Mouse (Mus musculus) intestine, embryonic 16.5 days (tissue): ENCODE measurements around the gene Zfp672. TPM values are rescaled to one million over a fixed set of nuclear protein-coding genes. Genes with fewer than 3 reads are reported as not detected.
A peak's percentile ranks its signal among the peaks of the same experiment; 100 is the strongest.
"Not testable (repeated sequence)": the region's sequence is repeated elsewhere in the genome, so short reads cannot be mapped to it uniquely, and the experiment has no call there.

Source experiments
- ATAC-seq: fragments of 200-750 bp; cut with Nextera tagmentation; 2 replicates; pipeline ENCODE4 v1.8.0; 2017; ENCODE audit warnings: moderate TSS enrichment, moderate library complexity
- H3K27ac ChIP-seq: fragments of 300-500 bp; sonication (generic); 2 replicates; pipeline ENCODE4 v1.5.1; 2014; ENCODE audit warnings: mild to moderate bottlenecking, low read length
- H3K27me3 ChIP-seq: fragments of 300-500 bp; sonication (generic); replicated peaks from 2 replicates; pipeline ENCODE4 v1.6.1; 2014; ENCODE audit warnings: low read length, control low read depth, mixed read lengths; ENCODE audit not compliant: control insufficient read depth, insufficient read depth
- H3K36me3 ChIP-seq: fragments of 300-500 bp; sonication (generic); 2 replicates; pipeline ENCODE4 v1.6.1; 2014; ENCODE audit warnings: low read length, control low read depth; ENCODE audit not compliant: control insufficient read depth, insufficient read depth
- H3K4me1 ChIP-seq: fragments of 300-500 bp; sonication (generic); 2 replicates; pipeline ENCODE4 v1.6.1; 2014; ENCODE audit warnings: low read length, control low read depth, mixed read lengths; ENCODE audit not compliant: control insufficient read depth, insufficient read depth
- H3K4me2 ChIP-seq: fragments of 300-500 bp; sonication (generic); 2 replicates; pipeline ENCODE4 v1.6.1; 2014; ENCODE audit warnings: low read depth, low read length, control low read depth
- H3K4me3 ChIP-seq: fragments of 300-500 bp; sonication (generic); 2 replicates; pipeline ENCODE4 v1.5.1; 2014; ENCODE audit warnings: mild to moderate bottlenecking, low read length
- H3K9ac ChIP-seq: fragments of 300-500 bp; sonication (generic); 2 replicates; pipeline ENCODE4 v1.6.1; 2014; ENCODE audit warnings: low read depth, low read length
- H3K9me3 ChIP-seq: fragments of 300-500 bp; sonication (generic); 2 replicates; pipeline ENCODE4 v1.6.1; 2016; ENCODE audit warnings: low read length, control low read depth; ENCODE audit not compliant: control insufficient read depth
- WGBS: fragments of 180-500 bp; shearing (Covaris S2); extraction: QIAGEN DNeasy Blood & Tissue Kit; methylation state at CpG from one replicate; pipeline ENCODE4 v1.1.7; 2014; 5-methylcytosine and 5-hydroxymethylcytosine counted together
- polyA plus RNA-seq: library from polyadenylated mRNA; unstranded; fragments of >200 nt; fragmentation: Nextera tagmentation; extraction: Ambion mirVana; gene quantifications from 2 replicates; pipeline ENCODE4 v1.2.1, GENCODE M21; 2015

The Zfp672 gene
- polyA plus RNA-seq = 35.4 and 35.5 TPM in 2 replicates

DNA sequence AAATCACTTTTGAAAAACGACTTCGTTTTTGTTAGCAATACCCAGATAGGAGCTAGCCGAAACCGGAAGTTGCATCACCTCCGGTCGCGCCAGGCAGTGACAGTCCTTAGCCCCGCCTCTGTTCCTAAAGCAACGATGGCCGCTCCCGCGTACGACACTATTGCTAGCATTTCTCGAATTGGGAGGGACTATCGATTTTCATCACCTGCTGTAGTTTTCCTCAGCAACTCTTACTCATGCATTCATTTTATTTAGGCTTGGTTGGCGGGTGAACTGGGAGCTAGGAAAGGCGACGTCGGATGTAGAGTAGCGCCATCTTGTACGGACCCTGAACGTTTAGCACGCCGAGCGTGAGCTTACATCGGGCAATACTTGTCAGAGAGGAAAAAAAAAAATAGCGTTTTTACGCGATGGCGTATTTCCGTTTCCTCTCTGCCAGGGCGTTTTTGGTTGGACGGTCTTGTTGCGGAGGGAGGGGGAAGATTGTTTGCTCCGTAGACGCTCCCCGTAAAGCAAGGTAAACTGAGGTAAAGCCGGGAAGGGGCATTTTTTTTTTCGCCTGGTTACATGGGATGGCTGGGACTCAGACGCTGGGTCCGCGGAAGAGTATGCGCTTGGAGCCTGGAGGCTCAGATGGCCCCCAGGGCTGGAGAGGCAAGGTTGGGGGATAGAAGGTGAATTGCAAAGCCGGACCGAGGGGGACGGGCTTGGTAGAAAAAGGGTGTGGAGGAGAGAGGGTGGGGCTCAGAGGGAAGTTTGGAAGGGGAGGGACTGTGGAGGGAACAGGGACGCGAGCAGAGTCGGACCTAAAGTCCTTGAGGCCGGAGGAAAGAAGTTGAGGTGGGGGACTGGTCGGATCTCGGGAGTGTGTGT lies at the start of gene Zfp672, which contains the start of gene Sh3bp5l:
Gene Zfp672, minus strand, starts transcription at position 64 of the 873 bp plus-strand sequence.
Gene Sh3bp5l, plus strand, starts transcription at position 449 of the 873 bp plus-strand sequence.
- ATAC-seq = peak; percentile 94
- Histone ChIP-seq H3K27me3 (no peaks in the 10 kb centered on the region), H3K4me1 (peaks cover 21% of the 10 kb centered on the region), H3K4me2 (peak within 1 kb of the TSS; percentile 93), H3K9ac (peak within 1 kb of the TSS; percentile 84), H3K27ac (peak within 1 kb of the TSS; percentile 64), H3K4me3 (peak within 1 kb of the TSS; percentile 81), H3K36me3 (peaks cover 4% of the 10 kb centered on the region; the same call in 1 of the 2 replicates), H3K9me3 (no peaks in the 10 kb centered on the region)
- under 1% methylated on average over 52 of the region's 52 CpGs for WGBS

DNA sequence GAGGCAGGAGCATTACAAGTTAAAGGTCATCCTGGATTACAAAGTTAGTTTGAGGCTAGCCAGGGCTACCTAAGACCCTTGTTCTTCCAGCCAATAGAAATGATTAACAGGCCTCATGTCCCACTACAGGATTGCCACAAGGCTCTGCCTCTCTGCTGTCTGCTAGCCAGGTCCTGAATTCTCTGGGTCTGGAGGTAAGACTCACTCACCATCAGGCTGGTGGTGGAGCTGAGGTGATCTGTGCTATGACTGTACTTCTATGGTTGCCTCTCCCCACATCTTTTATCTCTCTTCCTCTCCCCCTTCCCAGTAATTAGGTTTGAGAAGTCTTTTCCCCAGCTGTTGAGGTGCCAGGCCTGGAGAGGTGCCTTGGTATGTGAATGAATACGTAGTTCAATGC lies 49.4 kb upstream of the Zfp672 start:
- H3K9ac ChIP-seq = peak overlapping the region; percentile 61
- no peaks in the 10 kb centered on the region for H3K9me3 ChIP-seq
- H3K4me2 ChIP-seq = peak overlapping the region; percentile 43
- peak overlapping the region; percentile 47 for H3K4me3 ChIP-seq
- H3K27me3 ChIP-seq = no peaks in the 10 kb centered on the region
- peak overlapping the region; percentile 79 for H3K27ac ChIP-seq
- peaks cover 7% of the 10 kb centered on the region for H3K4me1 ChIP-seq
- no peaks in the 10 kb centered on the region for H3K36me3 ChIP-seq
- 86% methylated on average over 1 of the region's 1 CpGs for WGBS
- ATAC-seq = no peak

DNA sequence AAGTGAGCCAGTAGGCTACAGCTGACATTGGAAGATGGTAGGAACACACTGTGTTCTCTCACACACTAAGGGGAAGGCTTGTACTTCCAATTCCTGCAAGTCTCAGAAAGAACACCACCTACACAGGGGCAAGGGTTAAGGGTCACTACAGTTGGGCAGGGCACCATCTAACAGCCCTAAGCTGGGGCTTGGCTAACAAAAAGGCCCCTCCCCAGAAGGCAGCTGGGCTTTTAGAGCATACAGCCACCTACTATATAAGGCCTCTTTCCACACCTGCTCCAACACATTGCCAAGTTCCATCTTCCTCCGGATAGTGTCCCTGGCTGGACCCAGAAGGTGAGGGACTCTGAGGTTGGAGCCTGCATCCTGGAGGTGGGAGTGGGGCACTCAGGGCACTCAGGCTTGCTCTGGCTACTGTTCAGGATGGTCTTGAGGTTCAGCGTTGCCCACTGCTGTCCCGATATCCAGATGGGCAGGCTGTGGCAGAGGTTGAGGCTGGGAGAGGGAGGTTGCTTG lies 48.7 kb upstream of the Zfp672 start, which contains the start of gene Lypd8:
Gene Lypd8, plus strand, starts transcription at position 281 of the 516 bp plus-strand sequence.
- H3K4me2 ChIP-seq = peak within 1 kb of the TSS; percentile 43
- peak within 1 kb of the TSS; percentile 61 for H3K9ac ChIP-seq
- peaks cover 7% of the 10 kb centered on the region for H3K4me1 ChIP-seq
- no peaks in the 10 kb centered on the region for H3K27me3 ChIP-seq
- peak within 1 kb of the TSS; percentile 79 for H3K27ac ChIP-seq
- 72% methylated on average over 3 of the region's 3 CpGs for WGBS
- ATAC-seq = peak; percentile 79
- no peaks in the 10 kb centered on the region for H3K9me3 ChIP-seq
- no peaks in the 10 kb centered on the region for H3K36me3 ChIP-seq
- peak within 1 kb of the TSS; percentile 47 for H3K4me3 ChIP-seq

DNA sequence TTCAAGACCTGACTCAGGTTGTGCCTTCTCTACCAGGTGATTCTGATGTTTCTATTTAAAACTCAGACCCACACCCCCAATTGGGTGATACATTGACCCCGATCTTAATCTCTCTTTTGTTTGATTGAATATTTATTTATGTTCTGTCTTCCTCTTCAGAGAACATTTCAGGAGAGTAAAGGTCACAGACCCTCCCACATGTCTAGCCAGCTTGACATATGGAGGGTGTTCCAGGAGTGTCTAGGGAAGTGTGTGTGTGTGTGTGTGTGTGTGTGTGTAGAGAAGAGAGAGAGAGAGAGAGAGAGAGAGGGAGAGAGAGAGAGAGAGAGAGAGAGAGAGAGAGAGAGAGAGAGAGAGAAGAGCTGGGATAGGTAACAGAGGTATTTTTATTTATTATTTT lies 47.5 kb upstream of the Zfp672 start:
- Histone ChIP-seq H3K9me3 (no peaks in the 10 kb centered on the region), H3K36me3 (no peaks in the 10 kb centered on the region), H3K4me3 (no peak overlapping the region), H3K4me1 (peaks cover 7% of the 10 kb centered on the region), H3K9ac (no peak overlapping the region), H3K27ac (peak overlapping the region; percentile 79), H3K27me3 (no peaks in the 10 kb centered on the region), H3K4me2 (peak overlapping the region; percentile 43; the same call in 1 of the 2 replicates)
- WGBS = 25% methylated on average over 1 of the region's 1 CpGs
- peak; percentile 62 for ATAC-seq

DNA sequence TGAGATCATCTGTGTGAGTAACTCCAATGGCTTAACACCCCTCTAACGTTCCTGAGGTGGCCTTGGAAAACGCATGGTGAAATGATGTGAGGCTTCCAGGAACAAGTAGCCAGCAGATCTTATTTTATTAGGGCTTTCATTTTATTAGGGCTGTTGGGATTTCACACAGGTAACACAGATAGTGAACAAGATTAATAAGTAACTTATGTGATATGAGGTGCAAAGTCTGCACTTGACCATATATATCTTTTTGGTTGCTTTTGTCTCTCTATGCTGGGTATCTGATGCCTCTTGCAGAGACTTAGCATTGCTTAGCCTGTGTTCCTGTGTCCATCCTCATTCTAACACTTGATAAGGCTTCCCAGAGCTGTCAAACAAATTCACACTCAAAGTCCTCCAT lies 47.1 kb upstream of the Zfp672 start:
- Histone ChIP-seq H3K9me3 (no peaks in the 10 kb centered on the region), H3K4me1 (peaks cover 7% of the 10 kb centered on the region), H3K4me2 (0 out of 2 replicates have a peak overlapping the region, but pooled peaks have one; percentile 43), H3K4me3 (no peak overlapping the region), H3K9ac (no peak overlapping the region), H3K27ac (peak overlapping the region; percentile 88), H3K36me3 (no peaks in the 10 kb centered on the region), H3K27me3 (no peaks in the 10 kb centered on the region)
- 58% methylated on average over 2 of the region's 2 CpGs for WGBS
- ATAC-seq = peak; percentile 87

DNA sequence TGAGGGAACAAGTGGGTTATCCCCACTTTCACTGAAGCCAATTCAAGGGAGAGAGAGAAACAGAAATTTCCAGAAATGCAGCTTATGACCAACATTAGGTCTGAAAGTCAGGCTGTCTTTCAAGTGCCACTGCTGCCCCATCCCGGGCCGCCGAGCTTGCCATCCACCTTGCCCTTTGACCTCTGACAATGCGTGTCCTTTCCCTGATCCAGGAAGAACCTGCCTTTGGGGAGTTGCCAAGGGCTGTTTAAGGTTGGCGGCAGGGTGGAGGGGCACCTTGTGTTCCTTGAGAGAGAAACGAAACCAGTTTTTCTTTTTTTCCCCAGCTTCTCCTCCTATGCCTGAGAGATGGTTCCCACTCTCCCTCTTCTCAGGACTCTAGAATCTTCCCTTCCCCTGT lies 36.1 kb upstream of the Zfp672 start:
- H3K9me3 ChIP-seq, H3K4me2 ChIP-seq, H3K4me3 ChIP-seq, H3K36me3 ChIP-seq, H3K9ac ChIP-seq, H3K27ac ChIP-seq, H3K27me3 ChIP-seq: not testable (repeated sequence)
- ATAC-seq = peak; percentile 60
- H3K4me1 ChIP-seq = peaks cover 12% of the 10 kb centered on the region; the same call in 1 of the 2 replicates
- WGBS = no CpG with 5 or more reads among the region's 6 CpGs

DNA sequence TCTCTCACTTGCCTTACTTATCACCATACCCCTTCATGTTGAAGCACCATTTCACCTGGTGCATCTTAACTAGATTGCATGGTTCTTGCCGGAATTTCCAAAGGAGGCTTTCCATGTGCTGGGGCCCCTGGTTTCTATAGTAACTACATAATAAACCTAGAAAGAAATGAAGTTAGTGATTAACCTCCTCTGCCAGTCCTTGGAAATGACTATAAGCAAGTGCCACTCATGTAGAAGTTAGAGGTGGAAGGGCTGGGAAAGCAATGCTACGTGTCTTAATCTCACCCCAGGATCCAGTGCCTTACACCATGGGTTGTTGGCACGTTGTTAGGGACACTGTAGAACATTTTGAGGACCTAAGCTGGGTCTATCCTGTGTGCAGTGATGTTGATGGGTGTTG lies 34.3 kb upstream of the Zfp672 start:
- ATAC-seq = peak; percentile 55
- H3K27ac ChIP-seq = peak overlapping the region; percentile 92

DNA sequence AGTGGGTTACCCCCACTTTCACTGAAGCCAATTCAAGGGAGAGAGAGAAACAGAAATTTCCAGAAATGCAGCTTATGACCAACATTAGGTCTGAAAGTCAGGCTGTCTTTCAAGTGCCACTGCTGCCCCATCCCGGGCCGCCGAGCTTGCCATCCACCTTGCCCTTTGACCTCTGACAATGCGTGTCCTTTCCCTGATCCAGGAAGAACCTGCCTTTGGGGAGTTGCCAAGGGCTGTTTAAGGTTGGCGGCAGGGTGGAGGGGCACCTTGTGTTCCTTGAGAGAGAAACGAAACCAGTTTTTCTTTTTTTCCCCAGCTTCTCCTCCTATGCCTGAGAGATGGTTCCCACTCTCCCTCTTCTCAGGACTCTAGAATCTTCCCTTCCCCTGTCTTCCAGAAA lies 32.4 kb upstream of the Zfp672 start:
- peak; percentile 43 for ATAC-seq

More for the DNA sequence above, 34.3 kb upstream of the Zfp672 start:
- Histone ChIP-seq H3K27me3 (no peaks in the 10 kb centered on the region), H3K4me1 (peaks cover 15% of the 10 kb centered on the region; the same call in 1 of the 2 replicates), H3K4me2 (peak overlapping the region; percentile 38), H3K9ac (no peak overlapping the region), H3K36me3 (no peaks in the 10 kb centered on the region), H3K4me3 (no peak overlapping the region), H3K9me3 (no peaks in the 10 kb centered on the region)
- 41% methylated on average over 3 of the region's 3 CpGs for WGBS

DNA sequence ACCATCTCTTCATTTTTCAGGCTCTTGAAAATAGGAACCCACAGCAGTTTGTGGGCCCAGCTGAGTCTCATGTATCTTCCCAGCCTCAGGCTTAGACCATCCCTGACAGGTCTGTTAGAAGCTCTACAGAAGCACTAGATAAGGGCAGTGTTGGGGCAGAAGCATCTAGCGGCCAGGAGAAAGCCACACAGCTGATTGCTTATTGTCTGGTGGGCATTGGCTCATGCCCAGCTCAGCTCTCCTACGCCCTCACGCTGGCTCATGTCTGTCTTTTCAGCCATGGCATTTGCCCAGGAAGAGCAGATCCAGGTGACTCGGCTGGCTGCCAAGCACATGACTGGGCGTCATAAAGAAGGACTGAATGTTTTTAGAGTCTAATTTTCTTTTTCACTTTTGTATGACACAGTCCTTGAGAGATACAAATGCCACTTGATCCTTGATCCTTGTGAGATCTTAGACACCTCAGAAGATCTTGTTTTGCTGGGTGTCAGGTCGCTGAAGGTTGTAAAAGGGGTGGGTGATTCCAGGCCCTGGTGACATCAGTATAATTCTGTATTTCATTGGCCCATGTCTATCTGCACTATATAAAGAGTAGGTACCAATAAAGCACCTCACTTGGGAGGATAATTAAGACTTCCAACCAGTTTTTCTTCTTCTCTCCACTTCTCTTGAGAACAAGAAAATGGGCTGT lies 27.9 kb upstream of the Zfp672 start:
- peak; percentile 66 for ATAC-seq
- H3K4me1 ChIP-seq = peaks cover 17% of the 10 kb centered on the region
- peak overlapping the region; percentile 78 for H3K27ac ChIP-seq
- H3K9me3 ChIP-seq = no peaks in the 10 kb centered on the region
- H3K4me3 ChIP-seq = no peak overlapping the region
- H3K4me2 ChIP-seq = no peak overlapping the region
- no peaks in the 10 kb centered on the region for H3K36me3 ChIP-seq
- no peaks in the 10 kb centered on the region for H3K27me3 ChIP-seq
- 72% methylated on average over 6 of the region's 6 CpGs for WGBS
- H3K9ac ChIP-seq = no peak overlapping the region

More for the DNA sequence above, 32.4 kb upstream of the Zfp672 start:
- not testable (repeated sequence) for H3K4me3 ChIP-seq, H3K9me3 ChIP-seq, H3K36me3 ChIP-seq, H3K4me2 ChIP-seq, H3K9ac ChIP-seq, H3K27me3 ChIP-seq, H3K27ac ChIP-seq
- no CpG with 5 or more reads among the region's 6 CpGs for WGBS
- H3K4me1 ChIP-seq = peaks cover 23% of the 10 kb centered on the region; the same call in 1 of the 2 replicates
